Mouse (Mus musculus) liver, embryonic 11.5 days (tissue): ENCODE results near the gene Aknad1. TPM values are rescaled to one million over a fixed set of nuclear protein-coding genes. Genes with fewer than 3 reads are reported as not detected.

Experiments
- ATAC-seq: fragments of 200-750 bp; cut with Nextera tagmentation; replicated peaks from 2 replicates; pipeline ENCODE4 v1.8.0; 2017; ENCODE audit warnings: moderate number of reproducible peaks, mild to moderate bottlenecking, moderate TSS enrichment, moderate library complexity; ENCODE audit not compliant: low FRiP score
- DNase-seq: peaks from one replicate; pipeline ENCODE4 v3.0.0-alpha.2; 2017; ENCODE audit warnings: low spot score
- H3K27ac ChIP-seq: fragments of 300-500 bp; sonication (generic); 2 replicates; pipeline ENCODE4 v1.5.1; 2014; ENCODE audit warnings: mild to moderate bottlenecking, low read depth, low read length, control low read depth
- H3K27me3 ChIP-seq: fragments of 300-500 bp; sonication (generic); replicated peaks from 2 replicates; pipeline ENCODE4 v1.6.1; 2014; ENCODE audit warnings: low read length, mixed read lengths; ENCODE audit not compliant: control insufficient read depth, insufficient read depth
- H3K36me3 ChIP-seq: fragments of 300-500 bp; sonication (generic); 2 replicates; pipeline ENCODE4 v1.6.1; 2014; ENCODE audit warnings: mild to moderate bottlenecking, low read length, moderate library complexity, mixed read lengths; ENCODE audit not compliant: control insufficient read depth, insufficient read depth
- H3K4me1 ChIP-seq: fragments of 300-500 bp; sonication (generic); replicated peaks from 2 replicates; pipeline ENCODE4 v1.6.1; 2014; ENCODE audit warnings: low read length, mixed read lengths; ENCODE audit not compliant: control insufficient read depth, insufficient read depth
- H3K4me2 ChIP-seq: fragments of 300-500 bp; sonication (generic); 2 replicates; pipeline ENCODE4 v1.6.1; 2014; ENCODE audit warnings: mild to moderate bottlenecking, control low read depth, moderate library complexity
- H3K4me3 ChIP-seq: fragments of 300-500 bp; sonication (generic); 2 replicates; pipeline ENCODE4 v1.5.1; 2014; ENCODE audit warnings: low read depth, low read length, control low read depth
- H3K9ac ChIP-seq: fragments of 300-500 bp; sonication (generic); 2 replicates; pipeline ENCODE4 v1.6.1; 2014; ENCODE audit warnings: low read depth, low read length, control low read depth
- H3K9me3 ChIP-seq: fragments of 300-500 bp; sonication (generic); 2 replicates; pipeline ENCODE4 v1.6.1; 2016; ENCODE audit warnings: low read length, inconsistent platforms, mixed read lengths; ENCODE audit not compliant: control insufficient read depth
- WGBS: fragments of 180-500 bp; shearing (Covaris S2); extraction: QIAGEN DNeasy Blood & Tissue Kit; methylation state at CpG from one replicate; pipeline ENCODE4 v1.1.7; 2014; 5-methylcytosine and 5-hydroxymethylcytosine counted together
- polyA plus RNA-seq: library from polyadenylated mRNA; unstranded; fragments of >200 nt; fragmentation: Nextera tagmentation; extraction: Ambion mirVana; gene quantifications from 2 replicates; pipeline ENCODE4 v1.2.1, GENCODE M21; 2014

The Aknad1 gene
- polyA plus RNA-seq, 1 experiment from 2014 or later = 0.44 TPM

DNA sequence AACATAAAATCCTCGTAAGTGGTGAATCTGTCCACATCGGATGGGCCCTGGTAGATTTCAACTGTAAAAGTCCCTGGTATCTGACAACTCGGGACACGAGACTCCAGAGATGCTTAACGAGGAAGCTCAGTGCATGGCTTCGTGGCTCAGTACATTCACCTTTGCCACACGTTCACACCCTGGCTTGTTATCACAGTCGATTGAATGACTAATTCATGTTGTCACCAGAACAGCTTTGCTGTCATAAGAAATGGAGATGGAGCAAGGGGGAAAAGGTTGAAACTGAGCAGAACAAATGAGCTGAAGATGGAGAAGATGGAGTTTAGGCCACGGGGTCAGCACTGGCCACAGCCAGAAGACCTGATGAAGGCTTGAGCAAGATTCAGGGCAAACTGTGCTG is 18.1 kb downstream of the Aknad1 start:
- Histone ChIP-seq H3K27ac (no peak overlapping the region), H3K27me3 (no peaks in the 10 kb centered on the region), H3K9ac (no peak overlapping the region), H3K4me3 (no peak overlapping the region), H3K4me1 (peaks cover 8% of the 10 kb centered on the region; the same call in 1 of the 2 replicates), H3K36me3 (no peaks in the 10 kb centered on the region), H3K9me3 (no peaks in the 10 kb centered on the region), H3K4me2 (no peak overlapping the region)
- DNase-seq (no peak), ATAC-seq (no peak)
- WGBS = 72% methylated on average over 9 of the region's 9 CpGs

- no peak for DNase-seq
- Histone ChIP-seq H3K36me3 (no peaks in the 10 kb centered on the region), H3K4me2 (no peak overlapping the region), H3K27me3 (no peaks in the 10 kb centered on the region; the same call in 1 of the 2 replicates), H3K27ac (no peak overlapping the region), H3K9me3 (no peaks in the 10 kb centered on the region), H3K9ac (no peak overlapping the region), H3K4me1 (peaks cover 6% of the 10 kb centered on the region; the same call in 1 of the 2 replicates), H3K4me3 (no peak overlapping the region)
- 83% methylated on average over 11 of the region's 11 CpGs for WGBS
- ATAC-seq = no peak
Observed at GRCm38 (mm10) chr3:108759566-108760420, 20.3 kb downstream of the Aknad1 start.

GRCm38 (mm10) chr3:108762597-108763111 is 23.2 kb downstream of the Aknad1 start:
- ATAC-seq (no peak), DNase-seq (no peak)
- no peak overlapping the region for H3K9ac ChIP-seq
- 78% methylated on average over 7 of the region's 7 CpGs for WGBS
- H3K36me3 ChIP-seq = no peaks in the 10 kb centered on the region
- H3K27me3 ChIP-seq = no peaks in the 10 kb centered on the region; the same call in 1 of the 2 replicates
- no peaks in the 10 kb centered on the region for H3K4me1 ChIP-seq
- no peak overlapping the region for H3K4me3 ChIP-seq
- H3K27ac ChIP-seq = no peak overlapping the region
- no peak overlapping the region for H3K4me2 ChIP-seq
- no peaks in the 10 kb centered on the region for H3K9me3 ChIP-seq

- H3K4me2 ChIP-seq = no peak overlapping the region
- WGBS = 74% methylated on average over 2 of the region's 2 CpGs
- H3K36me3 ChIP-seq = no peaks in the 10 kb centered on the region
- H3K27ac ChIP-seq = no peak overlapping the region
- no peak overlapping the region for H3K9ac ChIP-seq
- no peak for ATAC-seq
- H3K27me3 ChIP-seq = no peaks in the 10 kb centered on the region; the same call in 1 of the 2 replicates
- H3K9me3 ChIP-seq = no peaks in the 10 kb centered on the region
- DNase-seq = no peak
- H3K4me3 ChIP-seq = no peak overlapping the region
- no peaks in the 10 kb centered on the region for H3K4me1 ChIP-seq
Observed at GRCm38 (mm10) chr3:108763691-108764090, 24.2 kb downstream of the Aknad1 start.

- ATAC-seq (no peak), DNase-seq (no peak)
- Histone ChIP-seq H3K4me3 (no peak overlapping the region), H3K27me3 (no peaks in the 10 kb centered on the region; the same call in 1 of the 2 replicates), H3K27ac (no peak overlapping the region), H3K36me3 (no peaks in the 10 kb centered on the region), H3K4me2 (no peak overlapping the region), H3K9me3 (no peaks in the 10 kb centered on the region), H3K4me1 (no peaks in the 10 kb centered on the region), H3K9ac (no peak overlapping the region)
- WGBS = 65% methylated on average over 7 of the region's 7 CpGs
Observed at GRCm38 (mm10) chr3:108764976-108765375, 25.5 kb downstream of the Aknad1 start.

DNA sequence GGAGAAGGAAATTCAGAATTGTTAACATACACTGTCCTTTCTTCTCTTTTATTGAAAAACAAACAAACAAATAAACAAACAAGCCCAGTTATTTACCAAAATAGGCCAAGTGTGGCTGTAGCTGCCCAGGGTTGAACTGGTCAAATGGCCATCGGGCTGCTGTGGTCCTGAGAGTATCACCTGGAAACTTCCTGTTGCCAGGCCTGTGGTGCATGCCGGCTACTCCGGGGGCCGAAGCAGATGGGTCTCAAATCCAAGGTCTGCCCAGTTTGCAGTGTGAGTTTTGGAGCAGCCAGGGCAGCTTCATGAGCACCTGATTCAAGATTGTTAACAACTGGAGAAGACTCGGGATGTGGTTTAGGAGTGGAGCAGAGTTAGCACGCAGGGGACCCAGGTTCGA is 26.0 kb downstream of the Aknad1 start:
- no peak overlapping the region for H3K27ac ChIP-seq
- no peak overlapping the region for H3K4me2 ChIP-seq
- H3K27me3 ChIP-seq = no peaks in the 10 kb centered on the region; the same call in 1 of the 2 replicates
- H3K9ac ChIP-seq = no peak overlapping the region
- DNase-seq (no peak), ATAC-seq (no peak)
- no peaks in the 10 kb centered on the region for H3K9me3 ChIP-seq
- no peaks in the 10 kb centered on the region for H3K36me3 ChIP-seq
- no peak overlapping the region for H3K4me3 ChIP-seq
- 91% methylated on average over 7 of the region's 7 CpGs for WGBS
- H3K4me1 ChIP-seq = no peaks in the 10 kb centered on the region

DNA sequence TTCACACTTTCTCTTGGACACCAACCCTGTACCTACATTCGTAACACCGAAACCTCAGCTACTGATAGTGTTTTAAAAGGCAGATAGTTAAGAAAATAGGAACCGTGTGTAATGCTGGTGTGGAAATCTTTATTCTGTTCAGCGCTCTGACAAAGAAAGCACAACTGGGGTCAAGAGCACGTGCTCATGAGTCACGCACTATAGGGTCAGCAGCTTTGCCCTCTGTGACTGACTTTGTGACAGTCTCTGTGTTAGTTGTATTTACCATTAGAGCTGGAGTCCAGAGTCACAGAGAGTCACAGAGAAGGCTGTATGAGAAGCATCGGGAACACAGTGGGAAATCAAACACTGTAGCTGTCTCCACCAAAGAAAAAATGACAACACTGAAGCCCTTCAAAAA is 27.5 kb downstream of the Aknad1 start:
- Histone ChIP-seq H3K9ac (no peak overlapping the region), H3K36me3 (no peaks in the 10 kb centered on the region), H3K27me3 (no peaks in the 10 kb centered on the region; the same call in 1 of the 2 replicates), H3K9me3 (no peaks in the 10 kb centered on the region), H3K4me2 (no peak overlapping the region), H3K27ac (no peak overlapping the region), H3K4me3 (no peak overlapping the region), H3K4me1 (no peaks in the 10 kb centered on the region; the same call in 1 of the 2 replicates)
- DNase-seq (no peak), ATAC-seq (no peak)
- WGBS = 80% methylated on average over 7 of the region's 7 CpGs

- H3K27ac ChIP-seq = no peak overlapping the region
- H3K27me3 ChIP-seq = no peaks in the 10 kb centered on the region; the same call in 1 of the 2 replicates
- no peak overlapping the region for H3K9ac ChIP-seq
- no peak for ATAC-seq
- no peaks in the 10 kb centered on the region for H3K36me3 ChIP-seq
- WGBS = 59% methylated on average over 10 of the region's 10 CpGs
- H3K4me3 ChIP-seq = no peak overlapping the region
- H3K9me3 ChIP-seq = no peaks in the 10 kb centered on the region
- DNase-seq = no peak
- no peak overlapping the region for H3K4me2 ChIP-seq
- H3K4me1 ChIP-seq = no peaks in the 10 kb centered on the region; the same call in 1 of the 2 replicates
Observed at GRCm38 (mm10) chr3:108767416-108767815, 28.0 kb downstream of the Aknad1 start.
